Mouse (Mus musculus): ENCODE measurements at regions not wholly inside any gene's neighbourhood (a gene's known extent, or its start where the extent isn't known, plus 50 kb on each side); places are given as distances from the start of the nearest gene placed in this dataset.
"Not testable (repeated sequence)": the region's sequence is repeated elsewhere in the genome, so short reads cannot be mapped to it uniquely, and the experiment has no call there.

DNA sequence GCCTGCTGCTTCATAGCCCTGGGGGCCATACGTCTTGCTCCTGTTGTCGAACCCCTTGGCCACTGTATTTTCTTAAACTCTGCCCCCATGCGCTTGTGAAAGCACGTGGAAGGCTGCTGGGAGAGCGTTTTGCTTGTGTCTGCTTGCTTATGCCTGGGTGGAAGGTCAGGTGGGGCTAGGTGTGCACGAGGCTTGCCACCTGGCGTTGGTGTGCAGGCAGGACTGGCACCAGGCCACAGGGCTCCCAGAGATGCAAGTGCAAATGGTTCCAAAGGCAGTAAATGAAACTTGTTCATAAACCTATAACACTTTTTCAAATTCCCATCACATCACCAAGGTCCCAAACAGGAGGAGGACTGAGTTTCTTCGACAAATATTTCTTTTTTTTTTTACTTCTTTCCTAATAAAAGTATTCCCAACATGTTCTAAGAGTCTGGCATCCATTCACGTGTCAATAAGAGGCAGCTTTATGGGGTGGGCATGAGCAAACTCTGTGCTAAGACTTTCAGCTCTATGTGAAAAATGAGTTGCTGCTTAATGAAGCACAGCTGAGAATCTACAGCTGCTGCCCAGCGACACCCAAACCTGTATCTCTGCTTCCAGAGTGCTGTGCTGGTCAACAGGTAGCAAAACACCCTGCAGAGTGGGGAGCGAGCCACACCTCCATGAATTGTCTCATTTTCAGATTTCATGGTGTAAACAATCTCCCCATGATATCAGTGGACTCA is 116.0 kb upstream of the Gmds start:
- DNase-seq (ENCODE audit: low spot score in 2 of 2): no peak

DNA sequence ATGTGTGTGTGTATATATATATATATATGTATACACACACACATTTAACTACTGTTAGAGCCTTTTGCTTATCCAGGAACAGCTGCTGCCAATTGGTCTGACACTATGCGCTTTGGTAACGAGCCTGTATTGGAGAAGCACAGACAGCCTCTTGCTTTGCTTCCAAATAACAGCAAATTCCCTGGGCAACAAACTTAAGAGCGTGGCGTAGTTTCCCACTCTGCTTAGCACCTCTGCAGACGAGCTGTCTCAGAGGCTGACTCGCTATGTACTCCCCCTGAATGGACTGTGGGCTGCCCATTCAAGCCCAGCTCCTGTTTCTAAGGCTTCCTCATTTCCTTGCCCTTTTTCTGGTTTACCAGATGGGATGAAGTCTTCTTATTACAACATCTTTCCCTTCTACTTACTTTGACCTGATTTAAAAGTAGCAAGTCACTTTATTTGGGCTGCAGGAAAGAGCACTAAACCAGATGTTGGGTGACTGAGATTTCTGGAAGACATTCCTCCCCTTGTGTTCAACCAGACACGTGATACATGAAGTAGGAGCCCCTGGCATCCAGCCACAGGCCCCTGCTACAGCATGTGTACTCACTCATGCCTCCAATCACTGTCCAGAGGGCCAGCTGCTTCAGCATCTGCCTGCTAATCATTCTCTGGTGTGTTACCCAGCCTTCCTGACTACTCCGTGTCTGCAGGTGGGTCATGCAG is 111.3 kb upstream of the Gmds start:
- DNase-seq (ENCODE audit: low spot score in 2 of 2): no peak

DNA sequence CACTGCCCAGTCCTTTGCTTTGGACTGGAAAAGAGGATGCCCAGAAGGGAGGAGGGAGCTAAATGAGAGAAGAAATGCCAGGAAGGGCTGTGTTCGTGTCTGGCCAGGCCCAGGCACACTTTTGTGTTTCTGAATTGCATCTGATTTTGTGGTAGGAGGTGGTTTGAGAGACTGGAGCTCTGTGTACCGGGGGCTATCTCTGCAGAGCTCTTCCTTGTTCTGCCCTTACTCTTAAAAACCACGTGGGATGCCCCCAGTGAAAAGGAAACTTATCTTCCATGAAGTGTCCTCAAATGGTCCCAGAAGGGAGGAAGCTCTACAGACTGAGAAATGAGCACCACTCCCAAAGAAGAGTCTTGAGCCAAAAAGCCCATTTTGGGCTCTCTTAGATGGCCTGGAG is 106.0 kb upstream of the Gmds start:
- no peak for DNase-seq (ENCODE audit: low spot score in 2 of 2)

DNA sequence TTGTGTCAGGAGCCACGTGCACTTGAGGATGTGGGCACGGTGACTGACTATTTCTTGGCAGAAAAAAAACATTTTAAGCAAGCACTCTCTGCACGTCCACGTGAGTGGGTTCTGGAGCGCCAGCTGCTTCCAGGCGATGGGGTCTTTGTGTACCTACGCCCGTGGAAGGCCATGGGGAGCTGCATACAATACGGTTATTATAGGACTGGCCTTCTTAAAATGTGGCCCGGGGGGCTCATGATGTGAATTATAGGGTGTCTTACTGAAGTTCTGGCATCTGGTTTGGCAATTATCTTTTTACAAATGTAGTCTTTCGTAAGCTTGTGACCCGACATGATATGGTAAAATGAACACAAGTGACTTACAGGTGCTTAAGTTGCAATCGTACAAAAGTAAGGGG is 103.5 kb upstream of the Gmds start:
- no peak for DNase-seq (ENCODE audit: low spot score in 2 of 2)

DNA sequence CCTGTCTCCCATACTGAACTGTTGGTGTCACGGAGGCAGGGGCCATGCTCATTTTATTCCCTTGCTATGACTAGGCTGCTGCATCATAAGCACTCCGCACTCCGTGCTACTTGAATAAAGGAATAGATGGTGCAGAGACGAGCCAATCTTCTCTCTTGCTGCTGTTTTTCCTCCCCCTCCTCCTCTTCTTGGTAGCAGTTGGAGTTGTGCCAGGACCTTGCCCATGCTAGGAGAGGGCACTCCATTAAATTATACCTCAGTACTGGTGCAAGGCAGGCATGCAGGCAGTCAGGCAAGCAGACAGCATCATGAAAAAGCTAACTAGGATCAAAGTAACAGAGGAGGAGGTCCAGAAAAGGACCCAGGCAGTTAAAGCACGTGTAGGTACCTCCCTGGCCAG is 96.6 kb upstream of the Gmds start:
- no peak for DNase-seq (ENCODE audit: low spot score in 2 of 2)

DNA sequence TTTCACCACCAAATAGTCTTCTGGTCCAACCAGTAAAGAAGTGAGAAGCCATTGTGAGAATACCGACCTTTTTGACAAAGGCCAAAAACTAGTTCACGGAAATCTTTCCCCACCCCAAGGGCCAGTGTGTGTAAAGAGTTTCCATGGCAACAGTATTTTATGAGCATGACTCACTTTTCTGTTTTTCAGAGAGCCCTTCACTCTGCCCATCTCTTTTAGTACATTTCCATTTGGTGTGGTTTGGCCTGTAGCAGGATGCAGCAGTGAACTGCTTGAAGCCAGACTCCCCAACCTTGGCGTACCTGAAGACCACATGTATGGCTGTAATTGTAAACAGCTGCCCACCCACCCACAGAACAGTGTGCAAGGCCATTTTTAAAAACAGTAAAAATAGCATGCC is 89.9 kb upstream of the Gmds start:
- no peak for DNase-seq (ENCODE audit: low spot score in 2 of 2)

DNA sequence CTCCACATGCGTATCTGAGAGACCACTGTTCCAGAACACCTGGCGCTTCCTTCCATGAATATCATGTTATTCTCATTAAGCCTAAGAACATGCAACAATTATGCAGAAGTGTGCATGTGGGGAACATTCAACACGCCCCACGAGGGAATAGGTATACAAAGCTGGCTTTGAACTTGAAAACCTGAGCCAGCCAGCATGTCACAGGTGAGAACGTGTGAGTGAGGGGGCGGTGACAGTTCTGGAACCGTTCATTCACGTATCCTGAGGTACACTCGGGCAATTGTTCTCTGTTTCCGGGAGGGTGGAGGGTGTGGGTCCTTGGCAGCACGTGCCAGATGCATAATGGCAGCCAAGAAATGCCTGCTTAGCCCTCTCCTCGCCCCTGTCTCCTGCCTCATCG is 88.4 kb upstream of the Gmds start:
- DNase-seq (ENCODE audit: low spot score in 2 of 2): no peak

DNA sequence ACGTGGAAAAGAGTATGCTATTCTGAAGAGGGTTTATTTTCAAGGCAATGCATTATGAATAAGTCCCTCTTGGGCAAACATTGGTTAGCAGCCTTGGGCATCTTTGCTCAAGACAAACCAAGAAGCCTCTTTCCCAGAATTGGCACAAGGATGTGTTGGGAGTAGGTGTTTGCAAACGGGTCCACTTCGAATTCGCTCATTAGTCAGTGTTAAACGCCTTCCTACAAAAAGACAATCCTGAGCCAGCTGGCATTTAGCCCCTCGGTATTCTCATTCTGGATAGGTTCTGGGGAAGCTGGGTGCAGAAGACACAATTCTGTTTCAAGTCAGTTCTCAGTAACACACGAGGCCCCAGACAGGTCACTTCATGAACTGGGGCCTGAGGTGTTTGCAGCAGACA is 87.7 kb upstream of the Gmds start:
- no peak for DNase-seq (ENCODE audit: low spot score in 2 of 2)

DNA sequence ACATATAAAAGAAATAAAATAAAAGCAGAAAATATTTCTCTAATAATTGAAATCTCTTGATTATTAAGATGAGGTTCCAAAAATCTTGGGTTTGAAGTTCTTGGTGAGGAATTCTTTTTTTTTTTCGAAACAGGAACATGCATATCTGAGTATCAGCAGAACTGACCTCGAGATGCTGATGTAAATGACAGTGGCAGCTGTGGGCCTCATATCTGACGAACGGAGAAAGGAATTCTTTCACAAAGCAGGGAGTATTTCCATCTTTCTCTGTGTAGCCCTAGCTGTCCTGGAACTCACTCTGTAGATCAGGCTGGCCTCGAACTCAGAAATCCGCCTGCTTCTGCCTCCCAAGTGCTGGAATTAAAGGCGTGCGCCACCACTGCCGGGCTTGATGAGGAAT is 86.0 kb upstream of the Gmds start:
- not testable (repeated sequence) for DNase-seq (ENCODE audit: low spot score in 2 of 2)

DNA sequence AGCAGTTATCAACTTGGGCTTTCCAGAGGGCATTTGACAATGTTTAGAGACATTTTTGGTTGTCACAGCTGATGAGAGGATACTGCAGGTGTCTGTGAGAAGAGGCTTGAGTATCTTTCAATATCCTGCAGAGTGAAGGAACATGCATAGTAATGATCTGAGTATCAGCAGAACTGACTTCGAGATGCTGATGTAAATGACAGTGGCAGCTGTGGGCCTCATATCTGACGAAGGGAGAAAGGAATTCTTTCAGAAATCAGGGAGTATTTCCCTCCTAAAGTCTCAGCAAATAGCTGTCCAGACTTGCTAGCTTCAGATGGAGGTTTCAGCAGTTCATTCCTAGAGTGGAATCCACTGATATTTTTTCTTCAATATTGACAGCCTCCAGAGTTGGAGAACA is 83.9 kb upstream of the Gmds start:
- DNase-seq (ENCODE audit: low spot score in 2 of 2): no peak

DNA sequence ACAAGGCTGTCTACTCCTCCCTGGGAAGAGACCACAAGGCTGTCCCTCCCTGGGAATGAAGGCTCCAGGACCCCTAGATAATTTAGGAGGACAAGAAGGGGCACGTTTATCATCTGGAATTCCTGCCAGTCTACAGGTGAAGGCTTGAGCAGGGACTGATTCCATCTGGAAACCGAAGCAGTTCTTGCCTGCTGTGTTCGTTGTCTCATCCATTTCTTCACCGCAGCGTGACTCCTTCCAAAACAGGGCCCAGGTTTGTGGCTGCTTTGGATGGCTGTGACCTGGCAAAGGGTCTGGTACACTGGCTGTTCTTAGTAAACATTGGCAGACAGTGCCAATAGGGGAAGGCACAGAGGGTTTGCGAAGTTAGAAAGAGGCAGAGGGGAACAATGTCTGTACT is 80.8 kb upstream of the Gmds start:
- DNase-seq (ENCODE audit: low spot score in 2 of 2): no peak

DNA sequence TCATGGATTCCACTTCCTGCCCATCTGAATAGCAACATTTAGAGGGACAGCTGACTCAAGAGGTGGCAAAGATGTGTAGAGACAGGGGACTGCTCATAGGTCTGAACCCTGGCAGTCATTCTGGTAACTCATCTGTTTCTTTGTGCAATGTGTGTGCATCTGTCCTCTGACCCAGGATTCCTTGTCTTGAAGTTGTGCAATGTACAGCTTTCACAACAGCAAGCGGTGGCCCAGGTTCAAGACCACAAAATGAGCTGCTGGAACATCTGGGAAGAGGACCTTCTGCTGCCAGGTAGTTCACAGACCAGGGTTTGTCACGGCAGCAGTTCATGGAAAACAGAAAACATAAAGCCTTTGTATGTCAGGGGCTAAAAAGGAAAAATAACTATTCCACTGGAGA is 80.1 kb upstream of the Gmds start:
- DNase-seq (ENCODE audit: low spot score in 2 of 2): no peak

DNA sequence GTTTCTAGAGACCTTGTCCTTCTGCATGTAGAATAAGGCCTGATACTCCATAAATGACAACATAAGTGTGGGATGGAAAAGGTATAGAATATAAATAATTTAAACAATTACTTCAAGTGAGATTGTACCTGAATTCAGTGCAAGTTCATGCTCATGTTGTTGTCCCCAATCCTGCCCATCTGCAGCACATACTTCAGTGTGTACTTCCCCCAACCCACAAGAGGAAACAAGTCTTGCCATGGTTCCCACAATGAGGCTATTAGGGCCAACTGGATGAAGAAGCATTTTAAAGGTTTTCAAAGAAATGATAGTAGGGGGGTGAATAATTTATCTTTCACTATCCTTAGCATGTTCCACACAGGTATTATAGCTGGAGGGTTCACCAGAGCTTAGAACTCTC is 79.4 kb upstream of the Gmds start:
- DNase-seq (ENCODE audit: low spot score in 2 of 2): no peak

DNA sequence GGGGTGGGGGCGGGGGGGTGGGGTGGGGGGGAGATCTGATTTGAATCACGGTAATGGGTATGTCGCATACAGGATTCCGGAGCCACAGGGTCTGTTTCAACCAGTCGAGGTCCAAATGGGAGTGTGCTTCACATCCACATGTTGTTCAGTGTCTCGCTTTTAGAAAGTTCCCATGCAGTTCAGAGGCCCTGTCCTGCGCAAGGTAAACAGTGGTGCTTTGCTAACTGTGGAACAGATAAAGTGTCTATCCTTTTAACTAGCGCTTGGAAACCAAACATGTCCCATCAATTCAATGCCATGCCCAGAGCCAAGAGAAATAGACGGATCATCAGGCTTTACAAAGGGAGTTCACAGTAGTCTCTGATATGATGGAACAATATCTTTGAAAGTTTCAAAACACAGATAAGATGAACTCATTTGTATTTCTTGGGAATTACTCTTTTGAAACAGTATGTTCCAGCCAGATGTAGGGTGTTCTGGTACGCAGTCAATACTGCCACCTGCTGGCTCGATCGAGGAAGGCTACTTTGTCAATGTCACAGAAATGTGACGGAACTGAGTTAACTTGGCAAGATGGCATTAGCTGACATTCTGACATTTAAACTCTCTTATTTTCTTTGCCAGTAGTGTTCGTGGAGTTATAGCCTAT is 72.9 kb upstream of the Gmds start:
- peak; percentile 11 to 15 for DNase-seq (ENCODE audit: low spot score in 2 of 2)

DNA sequence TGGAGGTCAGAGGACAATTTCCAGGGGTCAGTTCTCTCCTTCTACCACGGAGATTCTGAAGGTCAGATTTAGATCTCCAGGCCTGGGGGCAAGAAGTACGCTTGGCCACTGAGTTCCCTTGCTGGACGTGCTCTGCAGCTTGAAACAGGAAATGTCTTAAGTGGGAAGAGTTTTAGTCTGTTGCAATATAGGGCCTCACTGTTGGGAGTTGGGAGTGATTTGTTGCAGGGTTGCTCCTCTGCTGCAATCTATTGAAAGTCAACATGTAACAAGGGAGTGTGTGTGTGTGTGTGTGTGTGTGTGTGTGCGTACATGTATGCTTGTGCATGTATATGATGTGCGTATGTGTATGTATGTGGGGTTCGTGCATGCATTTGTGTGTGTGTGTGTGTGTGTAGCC is 71.5 kb upstream of the Gmds start:
- no peak for DNase-seq (ENCODE audit: low spot score in 2 of 2)

DNA sequence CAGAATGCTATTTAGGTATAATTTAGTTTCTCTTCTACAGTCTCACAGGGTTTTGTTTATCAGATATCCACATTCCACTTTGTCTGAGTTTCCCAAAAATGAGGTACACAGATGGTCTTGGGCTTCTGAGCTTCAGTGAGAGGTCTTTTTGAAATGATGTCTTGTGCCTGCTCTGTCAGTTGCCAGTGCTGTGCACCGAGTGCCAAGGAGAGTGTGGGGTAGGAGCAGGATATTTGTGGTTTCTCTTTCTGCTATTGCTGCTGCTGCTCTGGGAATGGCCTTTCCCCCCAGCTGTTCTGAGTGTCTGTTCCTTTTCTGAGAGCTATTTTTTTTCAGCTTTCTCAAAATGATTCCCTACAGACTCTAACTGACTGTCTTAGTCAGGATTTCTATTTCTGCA is 60.1 kb upstream of the Gmds start:
- DNase-seq (ENCODE audit: low spot score in 2 of 2): no peak

Data from spleen, postnatal 36 days (tissue).